Mouse (Mus musculus) forebrain, embryonic 10.5 days (tissue): ENCODE results near the gene Stk40. TPM values are rescaled to one million over a fixed set of nuclear protein-coding genes. Genes with fewer than 3 reads are reported as not detected.

Source experiments
- DNase-seq: peaks from one replicate; pipeline ENCODE4 v3.0.0-alpha.2; 2017; ENCODE audit warnings: low spot score; ENCODE audit errors: extremely low spot score
- H3K27ac ChIP-seq: fragments of 300-500 bp; sonication (generic); 2 replicates; pipeline ENCODE4 v1.5.1; 2016; ENCODE audit warnings: mild to moderate bottlenecking
- H3K27me3 ChIP-seq: fragments of 300-500 bp; sonication (generic); 2 replicates; pipeline ENCODE4 v1.6.1; 2016; ENCODE audit warnings: mild to moderate bottlenecking; ENCODE audit not compliant: poor library complexity, severe bottlenecking
- H3K36me3 ChIP-seq: fragments of 300-500 bp; sonication (generic); replicated peaks from 2 replicates; pipeline ENCODE4 v1.6.1; 2016; ENCODE audit warnings: mild to moderate bottlenecking, moderate library complexity
- H3K4me1 ChIP-seq: fragments of 300-500 bp; sonication (generic); 2 replicates; pipeline ENCODE4 v1.6.1; 2016
- H3K4me3 ChIP-seq: fragments of 300-500 bp; sonication (generic); 2 replicates; pipeline ENCODE4 v1.5.1; 2016; ENCODE audit warnings: mild to moderate bottlenecking, moderate library complexity
- H3K9me3 ChIP-seq: fragments of 300-500 bp; sonication (generic); 2 replicates; pipeline ENCODE4 v1.6.1; 2016; ENCODE audit warnings: mild to moderate bottlenecking, moderate library complexity
- WGBS: fragments of 180-500 bp; shearing (Covaris S2); methylation state at CpG from one replicate; pipeline ENCODE4 v1.1.7; 2016; 5-methylcytosine and 5-hydroxymethylcytosine counted together
- polyA plus RNA-seq: library from polyadenylated mRNA; unstranded; fragments of >200 nt; fragmentation: Nextera tagmentation; extraction: Ambion mirVana; gene quantifications from 2 replicates; pipeline ENCODE4 v1.2.1, GENCODE M21; 2016

The Stk40 gene
- polyA plus RNA-seq, 1 experiment from 2014 or later: 43.7 TPM

DNA sequence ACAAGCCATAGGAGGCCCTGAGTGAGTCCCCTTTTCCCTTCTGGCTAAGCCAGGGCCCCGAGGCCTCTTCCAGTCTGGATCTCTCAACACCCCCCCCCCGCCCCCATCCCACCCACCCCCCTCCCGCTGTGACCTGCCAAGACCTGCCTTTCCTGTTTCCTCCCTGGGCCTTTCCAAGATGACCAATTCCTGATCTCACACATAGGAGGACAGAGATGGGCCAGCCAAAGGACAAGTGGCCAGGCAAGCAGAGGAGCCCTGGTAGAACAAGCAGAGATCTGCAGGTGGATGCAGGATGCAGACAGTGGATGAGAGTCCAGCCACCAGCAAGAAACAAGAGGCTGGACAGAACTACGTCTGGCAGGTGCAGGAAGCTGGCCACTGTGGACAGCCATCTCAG is 41.6 kb downstream of the Stk40 start:
- H3K4me3 ChIP-seq: no peak overlapping the region
- H3K36me3 ChIP-seq: peaks cover 5% of the 10 kb centered on the region
- peaks cover 43% of the 10 kb centered on the region for H3K27me3 ChIP-seq
- no peak overlapping the region for H3K27ac ChIP-seq
- H3K9me3 ChIP-seq: no peaks in the 10 kb centered on the region
- DNase-seq: no peak
- WGBS: 64% methylated on average over 3 of the region's 4 CpGs
- peaks cover 49% of the 10 kb centered on the region for H3K4me1 ChIP-seq

DNA sequence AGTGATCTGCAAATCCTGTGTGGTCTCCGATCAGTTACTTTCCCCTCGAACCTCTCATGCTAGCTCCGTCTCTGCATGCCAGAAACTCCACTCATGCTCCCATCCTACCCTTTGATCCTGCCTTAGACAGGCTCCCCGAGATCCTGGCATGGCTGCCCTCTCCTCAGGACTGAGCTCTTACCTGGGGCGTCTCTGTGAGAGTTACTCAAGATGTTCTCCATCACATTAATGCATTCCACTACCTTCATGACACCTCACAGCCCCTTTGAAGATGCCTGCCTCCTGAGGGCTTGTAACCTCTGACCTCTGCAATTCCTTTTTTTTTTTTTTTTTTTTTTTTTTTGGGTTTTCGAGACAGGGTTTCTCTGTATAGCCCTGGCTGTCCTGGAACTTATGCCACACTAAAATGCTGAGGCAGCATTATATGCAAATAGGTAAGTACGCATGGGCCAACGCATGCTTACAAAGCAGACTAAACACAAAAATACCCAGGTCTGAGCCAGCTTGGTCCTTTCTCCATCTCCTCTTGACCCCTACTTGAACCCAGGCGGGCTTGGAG is 43.3 kb downstream of the Stk40 start:
- H3K36me3 ChIP-seq: peaks cover 3% of the 10 kb centered on the region; the same call in 1 of the 2 replicates
- no peaks in the 10 kb centered on the region for H3K9me3 ChIP-seq
- H3K4me1 ChIP-seq: peaks cover 59% of the 10 kb centered on the region
- DNase-seq: no peak
- WGBS: 48% methylated on average over 9 of the region's 9 CpGs
- peak overlapping the region; percentile 86 for H3K27ac ChIP-seq
- peak overlapping the region; percentile 60 for H3K4me3 ChIP-seq
- peaks cover 59% of the 10 kb centered on the region for H3K27me3 ChIP-seq

DNA sequence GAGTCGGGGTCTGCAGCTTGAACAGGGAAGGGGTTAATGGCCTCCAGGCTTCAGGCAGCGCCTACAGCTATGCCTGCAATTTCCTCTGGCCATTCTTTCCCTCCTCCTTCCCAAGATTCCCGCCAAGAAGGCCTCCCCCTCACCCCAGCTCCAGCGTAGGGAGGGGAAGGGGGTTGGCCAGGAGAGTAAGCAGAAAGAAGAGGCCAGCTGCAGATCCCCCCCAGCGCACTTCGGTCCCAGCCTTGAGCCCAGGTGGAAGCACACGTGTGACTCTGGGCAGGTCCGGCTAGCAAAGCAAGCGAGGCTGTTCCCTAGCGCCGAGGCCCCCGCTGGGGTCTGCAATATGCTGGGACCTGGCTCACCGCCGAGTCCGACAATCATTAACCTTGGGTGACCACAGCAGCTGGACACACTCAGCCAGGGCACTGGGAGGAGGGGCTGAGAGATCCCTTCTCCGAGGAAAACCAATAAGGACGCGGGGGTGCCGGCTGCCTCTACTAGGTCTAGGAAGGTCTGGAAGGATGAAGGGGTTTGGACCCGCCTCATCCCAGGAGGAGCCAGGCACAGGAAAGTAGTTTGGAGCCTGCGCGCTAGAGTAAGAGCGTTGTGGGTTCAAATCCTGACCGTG is 43.9 kb downstream of the Stk40 start, which contains the start of gene Eva1b:
Gene Eva1b (plus strand): TSS at position 212 of the 628 bp plus-strand sequence.
- H3K4me3 ChIP-seq: peak within 1 kb of the TSS; percentile 60
- WGBS: 2% methylated on average over 24 of the region's 24 CpGs
- H3K27me3 ChIP-seq: peaks cover 64% of the 10 kb centered on the region
- H3K27ac ChIP-seq: peak within 1 kb of the TSS; percentile 86
- H3K4me1 ChIP-seq: peaks cover 59% of the 10 kb centered on the region
- no peaks in the 10 kb centered on the region for H3K9me3 ChIP-seq
- peak; percentile 67 for DNase-seq
- H3K36me3 ChIP-seq: 0 out of 2 replicates have a peak, but pooled peaks cover 3% of the 10 kb centered on the region

DNA sequence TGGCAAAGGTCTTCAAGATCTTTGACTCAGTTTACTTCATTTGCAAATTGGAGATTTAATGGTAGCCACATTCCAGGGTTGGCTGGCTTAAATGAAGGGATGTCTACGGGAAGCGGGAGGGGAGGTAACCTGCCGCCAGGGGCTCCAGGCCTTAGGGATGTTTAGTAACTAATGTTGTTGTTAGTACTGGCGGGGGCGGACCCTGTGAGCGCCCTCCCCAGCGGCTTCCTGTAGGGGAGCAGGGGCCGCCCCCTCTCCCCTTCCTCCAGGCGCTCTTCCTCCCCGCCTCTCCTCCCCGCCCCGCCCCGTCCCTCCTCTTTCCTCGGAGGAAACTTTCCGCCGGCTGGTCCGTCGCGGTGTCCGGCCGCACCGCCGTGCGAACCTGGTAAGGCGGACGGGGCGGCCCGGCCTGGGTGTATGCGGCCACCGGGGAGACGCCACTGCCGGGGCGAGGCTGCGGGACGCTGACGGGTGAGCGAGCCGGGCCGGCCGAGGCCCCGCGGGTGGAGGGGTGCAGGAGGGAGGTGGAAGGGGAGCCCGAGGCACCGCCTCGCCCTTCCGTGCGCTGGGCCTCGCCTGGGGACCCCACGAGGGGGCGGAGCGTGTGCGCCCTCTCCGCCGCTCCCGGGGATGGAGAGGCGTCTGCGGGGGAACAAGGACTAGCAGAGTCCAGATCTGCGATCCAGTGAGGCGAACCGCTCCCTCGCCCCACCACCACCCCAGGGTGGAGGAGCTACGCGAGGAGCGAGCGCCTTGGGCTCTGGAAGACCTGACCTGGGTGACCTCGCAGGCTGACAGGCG is 44.6 kb downstream of the Stk40 start:
- 1% methylated on average over 67 of the region's 67 CpGs for WGBS
- H3K4me1 ChIP-seq: peaks cover 59% of the 10 kb centered on the region
- 0 out of 2 replicates have a peak, but pooled peaks cover 3% of the 10 kb centered on the region for H3K36me3 ChIP-seq
- peaks cover 64% of the 10 kb centered on the region for H3K27me3 ChIP-seq
- no peaks in the 10 kb centered on the region for H3K9me3 ChIP-seq
- DNase-seq: peak; percentile 52
- H3K4me3 ChIP-seq: peak overlapping the region; percentile 60
- H3K27ac ChIP-seq: peak overlapping the region; percentile 86

DNA sequence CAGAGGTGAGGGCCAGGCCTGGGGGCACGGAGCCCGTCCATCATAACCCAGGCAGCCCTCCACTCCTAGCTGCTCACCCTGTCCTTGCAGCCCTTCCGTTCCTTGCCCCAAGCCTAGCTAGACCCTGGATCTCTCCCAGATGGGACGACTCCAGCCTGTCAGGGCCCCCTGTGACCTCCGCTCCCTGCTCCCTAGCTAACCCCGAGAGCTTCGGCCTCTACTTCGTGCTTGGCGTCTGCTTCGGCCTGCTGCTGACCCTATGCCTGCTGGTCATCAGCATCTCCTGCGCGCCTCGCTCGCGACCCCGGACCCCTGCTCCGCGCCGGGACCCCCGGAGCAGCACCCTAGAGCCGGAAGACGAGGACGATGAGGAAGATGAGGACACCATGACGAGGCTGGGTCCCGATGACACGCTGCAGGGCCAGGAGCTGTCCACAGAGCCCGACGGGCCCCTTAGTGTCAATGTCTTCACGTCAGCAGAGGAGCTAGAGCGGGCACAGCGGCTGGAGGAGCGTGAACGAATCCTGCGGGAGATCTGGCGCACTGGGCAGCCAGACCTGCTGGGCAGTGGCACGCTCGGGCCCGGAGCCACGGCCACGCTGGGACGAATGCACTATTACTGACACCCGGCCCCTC is 45.4 kb downstream of the Stk40 start:
- DNase-seq: peak; percentile 29
- H3K4me3 ChIP-seq: peak overlapping the region; percentile 60
- peak overlapping the region; percentile 86 for H3K27ac ChIP-seq
- peaks cover 64% of the 10 kb centered on the region for H3K27me3 ChIP-seq
- peaks cover 59% of the 10 kb centered on the region for H3K4me1 ChIP-seq
- H3K36me3 ChIP-seq: 0 out of 2 replicates have a peak, but pooled peaks cover 3% of the 10 kb centered on the region
- WGBS: 22% methylated on average over 42 of the region's 42 CpGs
- no peaks in the 10 kb centered on the region for H3K9me3 ChIP-seq

DNA sequence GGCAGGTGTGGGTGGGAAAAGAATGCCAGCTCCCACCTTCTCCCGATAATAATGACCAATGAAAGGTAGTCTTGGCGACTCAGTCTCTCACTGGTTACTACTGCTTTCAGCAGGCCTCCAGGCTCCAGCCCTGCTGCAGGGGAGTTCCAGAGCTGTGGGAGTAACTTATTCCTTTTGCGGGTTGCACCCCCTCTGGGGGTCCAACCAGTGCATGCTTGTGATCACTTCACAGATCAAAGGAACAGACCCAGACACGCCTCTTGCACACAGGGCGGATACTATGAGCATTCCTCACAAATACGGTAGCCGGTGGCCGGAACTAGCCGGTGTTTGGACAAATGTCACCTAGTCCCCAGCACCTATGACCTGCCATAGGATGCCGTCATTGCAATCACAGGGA is 46.0 kb downstream of the Stk40 start:
- DNase-seq: no peak
- peaks cover 64% of the 10 kb centered on the region for H3K27me3 ChIP-seq
- 51% methylated on average over 10 of the region's 10 CpGs for WGBS
- H3K9me3 ChIP-seq: no peaks in the 10 kb centered on the region
- peak overlapping the region; percentile 60 for H3K4me3 ChIP-seq
- peaks cover 59% of the 10 kb centered on the region for H3K4me1 ChIP-seq
- H3K27ac ChIP-seq: peak overlapping the region; percentile 86
- H3K36me3 ChIP-seq: 0 out of 2 replicates have a peak, but pooled peaks cover 3% of the 10 kb centered on the region

DNA sequence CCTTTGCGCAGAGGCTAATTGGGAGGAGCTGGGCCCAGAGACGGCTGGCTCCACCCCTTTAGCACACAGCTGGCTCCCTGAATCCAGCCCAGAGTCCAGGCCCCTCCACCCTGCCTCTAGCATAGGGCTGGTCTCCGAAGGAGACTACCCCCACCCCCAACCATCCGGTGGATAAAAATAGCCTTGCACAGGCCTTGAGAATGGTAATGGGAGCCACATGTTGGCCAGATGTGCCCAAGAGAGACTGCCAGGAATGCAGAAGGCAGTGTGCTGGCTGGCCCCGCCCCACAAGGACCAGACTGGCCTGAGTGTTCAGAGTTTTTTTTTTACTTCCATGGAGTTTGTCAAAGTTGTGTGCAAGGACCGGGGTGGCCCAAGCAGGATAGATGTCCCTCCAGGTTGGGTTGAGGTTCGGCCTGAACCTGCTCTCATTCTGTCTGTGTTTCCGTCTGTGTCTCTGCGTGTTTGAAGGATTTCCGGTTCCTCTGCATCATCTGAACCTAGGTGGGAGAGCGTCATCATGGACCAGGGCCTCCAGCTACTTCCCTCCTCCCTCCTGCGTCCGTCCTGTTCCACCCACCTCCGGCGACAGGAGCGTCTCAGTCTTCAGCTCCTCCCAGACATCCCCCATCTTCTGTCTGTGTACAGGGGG is 46.7 kb downstream of the Stk40 start:
- 48% methylated on average over 16 of the region's 16 CpGs for WGBS
- H3K4me1 ChIP-seq: peaks cover 61% of the 10 kb centered on the region
- H3K9me3 ChIP-seq: no peaks in the 10 kb centered on the region
- peak overlapping the region; percentile 60 for H3K4me3 ChIP-seq
- H3K27ac ChIP-seq: peak overlapping the region; percentile 72
- H3K27me3 ChIP-seq: peaks cover 64% of the 10 kb centered on the region
- DNase-seq: peak; percentile 70
- 0 out of 2 replicates have a peak, but pooled peaks cover 3% of the 10 kb centered on the region for H3K36me3 ChIP-seq

DNA sequence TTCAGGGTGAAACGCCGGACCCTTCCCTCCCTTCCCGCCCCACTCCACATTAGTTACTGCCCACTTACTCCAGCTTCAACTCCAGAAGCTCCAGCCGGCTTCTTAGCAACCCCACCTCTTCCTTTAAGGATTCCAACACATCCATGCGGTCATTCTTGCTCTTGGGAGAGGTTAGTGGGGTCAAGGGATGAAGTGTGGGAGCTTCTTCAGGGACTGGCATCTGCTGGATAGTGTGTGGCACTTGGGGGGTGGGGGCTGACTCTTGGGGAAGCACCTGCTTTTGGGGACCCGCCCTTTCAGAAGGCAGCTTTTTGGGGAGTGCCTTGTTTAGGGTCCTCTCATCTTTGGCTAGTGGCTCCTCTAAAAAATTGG is 47.2 kb downstream of the Stk40 start:
- peaks cover 62% of the 10 kb centered on the region for H3K4me1 ChIP-seq
- peak overlapping the region; percentile 72 for H3K27ac ChIP-seq
- DNase-seq: no peak
- H3K9me3 ChIP-seq: no peaks in the 10 kb centered on the region
- peak overlapping the region; percentile 60 for H3K4me3 ChIP-seq
- 0 out of 2 replicates have a peak, but pooled peaks cover 3% of the 10 kb centered on the region for H3K36me3 ChIP-seq
- 63% methylated on average over 6 of the region's 6 CpGs for WGBS
- H3K27me3 ChIP-seq: peaks cover 63% of the 10 kb centered on the region

DNA sequence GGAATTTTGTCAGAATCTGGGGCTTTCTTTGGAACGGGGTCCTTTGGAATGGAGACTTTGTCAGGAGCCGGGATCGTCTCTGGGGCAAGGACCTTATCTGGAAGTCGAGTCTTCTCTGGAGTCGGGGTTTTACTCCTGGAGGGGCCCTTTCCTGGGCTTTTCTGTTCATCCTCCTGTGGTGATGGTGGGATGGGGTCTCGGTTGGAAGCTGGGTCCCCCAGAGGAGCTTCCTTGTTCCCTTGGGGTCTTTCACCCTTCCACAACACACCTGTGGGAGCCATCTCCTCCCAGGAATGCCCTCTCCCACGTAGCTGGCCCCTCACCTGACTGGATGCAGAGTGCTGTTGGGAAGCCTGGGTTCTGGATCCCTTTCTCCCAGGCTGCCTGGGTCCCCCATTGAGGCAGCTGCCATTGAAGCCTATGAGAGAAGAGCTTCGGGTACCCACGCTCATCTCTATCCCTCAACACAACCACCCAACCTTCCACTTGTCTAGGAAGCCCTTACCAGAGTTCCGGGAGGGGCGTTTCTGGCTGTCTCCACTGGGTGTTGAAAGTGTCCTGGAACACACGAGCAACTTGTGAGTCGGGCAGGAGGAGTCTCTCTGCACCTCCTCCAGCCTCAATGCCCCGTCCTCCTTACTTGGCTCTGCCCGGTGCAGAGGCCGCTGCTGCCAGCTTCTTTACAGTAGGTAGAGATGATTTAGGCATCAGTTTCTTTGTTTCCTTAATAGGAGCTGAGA is 48.1 kb downstream of the Stk40 start:
- Histone ChIP-seq H3K27me3 (peaks cover 56% of the 10 kb centered on the region), H3K4me1 (peaks cover 66% of the 10 kb centered on the region), H3K27ac (no peak overlapping the region; the same call in 1 of the 2 replicates), H3K9me3 (no peaks in the 10 kb centered on the region; the same call in 1 of the 2 replicates), H3K4me3 (no peak overlapping the region), H3K36me3 (peaks cover 7% of the 10 kb centered on the region)
- DNase-seq: no peak
- 89% methylated on average over 16 of the region's 16 CpGs for WGBS

DNA sequence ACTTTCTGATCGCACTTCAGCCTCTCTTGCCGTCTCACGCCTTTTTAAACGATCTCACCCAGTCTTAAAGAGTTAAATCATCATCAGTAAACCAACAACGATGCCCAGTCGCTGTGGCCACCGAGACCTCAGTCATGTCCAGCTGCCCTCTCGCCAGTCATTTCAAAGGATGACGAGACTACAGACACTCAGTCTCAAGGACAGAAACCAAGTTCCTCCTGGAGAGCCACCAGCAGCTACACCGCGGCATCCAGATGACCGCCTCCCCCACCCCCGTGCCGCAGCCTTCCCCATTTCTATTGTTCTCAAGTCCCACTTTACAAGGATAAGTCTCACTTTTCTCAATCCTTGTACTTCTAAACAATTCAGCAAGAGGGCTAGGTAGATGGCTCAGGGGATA is 49.1 kb downstream of the Stk40 start:
- DNase-seq: no peak
- WGBS: 64% methylated on average over 14 of the region's 14 CpGs
- Histone ChIP-seq H3K4me1 (peaks cover 57% of the 10 kb centered on the region), H3K4me3 (no peak overlapping the region), H3K36me3 (peaks cover 9% of the 10 kb centered on the region), H3K27ac (no peak overlapping the region), H3K9me3 (no peaks in the 10 kb centered on the region; the same call in 1 of the 2 replicates), H3K27me3 (peaks cover 46% of the 10 kb centered on the region)

DNA sequence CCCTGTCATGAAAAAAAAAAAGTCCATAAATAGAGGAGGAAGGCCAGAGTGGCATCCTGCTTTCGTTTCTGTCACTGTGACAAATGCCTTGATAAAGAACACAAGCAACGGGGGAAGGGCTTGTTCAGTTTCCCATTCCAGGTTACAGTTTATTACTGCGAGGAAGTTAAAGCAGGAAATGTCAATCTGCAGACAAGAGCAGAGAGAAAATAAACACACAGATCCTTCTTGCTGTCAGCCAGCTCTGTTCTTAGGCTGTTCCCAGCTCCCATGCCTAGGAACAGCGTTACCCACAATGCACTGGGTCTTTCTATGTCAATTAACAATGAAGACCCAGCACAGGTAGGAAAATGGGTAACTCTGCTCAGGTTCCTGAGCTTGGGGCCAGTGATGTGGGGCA is 51.4 kb downstream of the Stk40 start:
- no peak for DNase-seq
- Histone ChIP-seq H3K27ac (peak overlapping the region; percentile 68; the same call in 1 of the 2 replicates), H3K36me3 (peaks cover 9% of the 10 kb centered on the region), H3K27me3 (peaks cover 23% of the 10 kb centered on the region), H3K4me1 (peaks cover 33% of the 10 kb centered on the region), H3K4me3 (no peak overlapping the region), H3K9me3 (no peaks in the 10 kb centered on the region; the same call in 1 of the 2 replicates)
- WGBS: 82% methylated on average over 4 of the region's 4 CpGs
